Mouse (Mus musculus): ENCODE measurements around the gene Fmod.

Gene Fmod

DNA sequence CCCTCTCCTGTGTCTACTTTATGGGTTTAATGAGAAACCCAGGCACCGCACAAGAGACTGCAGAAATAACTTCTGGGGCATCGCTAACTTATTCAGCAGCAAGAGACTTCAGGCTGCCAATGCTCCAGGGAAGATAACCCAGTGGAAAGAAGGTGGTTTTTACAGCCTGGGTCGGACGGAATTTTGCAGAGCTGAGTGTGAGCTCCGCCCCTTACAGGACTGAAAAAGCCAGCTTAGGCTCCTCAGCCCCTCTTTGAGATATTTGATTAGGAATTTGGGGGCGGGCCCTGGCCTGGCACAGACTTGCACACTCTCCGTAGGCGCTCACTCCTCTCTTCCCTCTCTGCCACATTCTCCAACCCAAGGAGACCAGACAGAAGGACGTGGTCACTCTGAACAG, at the start of gene Fmod:
TSS of gene Fmod (plus strand) at position 83 of the 400 bp plus-strand sequence.
- DNase-seq (ENCODE audit: low read depth in 1 of 2, low spot score in 2 of 2), result no peak

DNA sequence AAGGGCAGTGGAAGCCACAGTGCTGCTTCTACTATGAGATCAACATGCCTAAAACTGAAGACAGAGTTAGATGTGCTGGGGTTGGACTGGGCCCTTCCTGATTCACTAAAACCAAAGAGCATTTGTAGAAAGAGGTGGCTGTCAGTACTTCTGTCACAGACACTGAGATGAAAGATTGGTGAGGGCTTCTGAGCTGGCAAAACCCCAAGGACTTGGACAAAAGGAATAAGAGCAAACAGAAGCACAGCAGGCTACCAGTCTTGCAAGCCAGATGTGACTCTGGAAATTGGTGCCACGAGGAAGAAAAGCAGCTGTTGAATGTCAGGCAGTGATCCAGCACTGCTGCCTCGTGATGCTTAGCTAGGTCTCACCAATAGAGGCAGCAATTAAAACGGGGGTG, 48.2 kb upstream of the Fmod start:
- DNase-seq (ENCODE audit: low read depth in 1 of 2, low spot score in 2 of 2), result no peak

DNA sequence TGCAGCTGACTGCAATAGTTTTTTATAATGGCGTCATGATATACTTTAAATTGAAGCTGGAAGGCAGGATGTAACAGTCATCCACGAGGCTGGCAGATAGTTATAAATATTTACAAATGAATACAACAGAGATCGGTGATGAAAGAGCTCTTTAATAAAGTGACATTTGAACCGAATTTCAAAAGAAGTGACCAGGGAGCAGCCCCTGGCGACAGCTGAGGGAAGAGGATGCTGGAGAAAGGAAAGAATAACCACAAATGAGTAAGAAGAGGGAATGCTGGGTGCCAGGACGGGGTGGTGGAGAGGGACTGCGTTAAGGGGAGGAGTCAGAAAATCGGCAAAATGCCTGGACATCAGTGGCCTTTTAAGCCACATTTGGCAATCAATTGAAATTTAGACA, 45.8 kb upstream of the Fmod start:
- DNase-seq (ENCODE audit: low read depth in 1 of 2, low spot score in 2 of 2), result no peak

DNA sequence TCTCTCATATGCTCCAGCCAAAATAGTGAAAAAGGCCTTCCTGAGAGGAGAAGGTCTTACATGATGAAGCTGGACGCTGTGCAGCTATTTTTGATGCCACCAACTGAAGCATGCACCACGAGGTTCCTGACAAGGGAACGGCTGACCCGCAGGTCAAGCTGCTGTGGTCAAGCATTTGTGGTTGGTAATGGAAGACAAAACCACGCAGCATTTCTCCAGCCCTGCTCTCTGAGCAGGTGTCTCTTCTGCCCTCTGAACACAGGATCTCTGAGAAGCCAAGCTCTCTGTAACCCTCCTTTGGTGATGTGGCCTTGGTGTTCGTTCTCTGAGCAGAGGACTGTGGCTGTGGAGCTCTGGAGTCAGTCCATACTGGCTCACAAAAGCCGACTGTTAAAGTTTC, 31.6 kb upstream of the Fmod start:
- no peak for DNase-seq (ENCODE audit: low read depth in 1 of 2, low spot score in 2 of 2)

DNA sequence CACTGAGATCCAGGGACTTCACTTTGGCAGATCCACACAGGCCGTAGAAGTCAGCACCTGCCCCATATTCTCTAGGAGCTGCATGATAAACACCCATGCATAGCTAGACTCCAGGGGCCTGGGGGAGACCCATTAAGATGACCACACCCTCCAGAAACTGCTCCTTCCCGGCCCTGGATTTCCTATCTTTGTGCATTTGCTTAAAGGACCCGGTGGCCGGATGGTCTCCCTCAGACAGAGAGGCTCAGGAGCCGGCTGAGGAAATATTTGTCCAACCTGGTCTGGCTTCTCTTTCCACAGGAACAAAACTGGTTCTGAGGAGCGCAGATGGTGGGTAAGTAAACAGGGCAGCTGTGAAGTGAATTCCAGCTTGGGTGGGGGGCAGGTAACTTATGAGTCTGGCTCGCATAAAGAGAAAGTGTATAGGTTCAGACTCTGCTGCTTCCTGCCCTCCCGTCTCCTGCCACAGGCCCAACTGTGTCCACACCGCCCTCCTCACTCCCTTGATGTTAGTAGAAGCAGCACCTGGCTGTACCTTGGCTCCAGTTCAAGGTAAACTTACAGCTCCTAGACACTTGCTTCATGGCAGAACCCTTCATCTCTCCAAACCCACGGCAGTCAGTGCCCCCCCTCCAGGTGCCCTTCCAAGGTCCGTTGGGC, 30.8 kb upstream of the Fmod start:
- no peak for DNase-seq (ENCODE audit: low read depth in 1 of 2, low spot score in 2 of 2)

DNA sequence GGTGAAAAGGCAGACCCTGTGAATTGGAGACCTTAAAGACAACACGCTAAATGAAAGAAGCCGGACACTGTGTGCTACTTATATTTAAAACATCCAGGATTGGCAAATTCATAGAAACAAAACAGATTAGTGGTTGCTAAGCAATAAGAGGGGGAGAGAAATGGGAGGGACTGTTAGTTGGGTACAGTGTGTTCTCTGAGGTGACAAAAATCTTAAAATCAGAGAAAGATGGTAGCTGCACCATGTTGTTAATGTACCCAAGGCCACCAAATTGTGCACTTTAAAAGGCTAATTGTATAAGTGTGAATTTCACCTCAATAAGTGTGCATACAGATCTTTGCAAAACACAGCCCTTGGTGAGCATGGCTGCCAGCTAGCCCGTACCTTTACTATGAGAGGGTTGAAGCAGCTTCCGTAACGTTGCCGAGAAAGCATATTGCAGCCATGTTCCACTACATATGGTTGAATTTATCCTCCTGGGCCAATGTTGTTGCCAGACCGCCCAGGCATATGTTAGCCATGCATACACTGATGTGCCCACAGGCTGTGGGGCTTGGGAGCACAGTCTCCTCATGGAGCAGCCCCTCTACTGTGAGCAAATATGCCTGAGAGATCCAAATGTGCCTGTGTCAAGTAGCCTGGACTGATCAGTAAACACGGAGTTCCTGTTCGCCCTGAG, 12.6 kb upstream of the Fmod start:
- DNase-seq (ENCODE audit: low read depth in 1 of 2, low spot score in 2 of 2), result no peak

DNA sequence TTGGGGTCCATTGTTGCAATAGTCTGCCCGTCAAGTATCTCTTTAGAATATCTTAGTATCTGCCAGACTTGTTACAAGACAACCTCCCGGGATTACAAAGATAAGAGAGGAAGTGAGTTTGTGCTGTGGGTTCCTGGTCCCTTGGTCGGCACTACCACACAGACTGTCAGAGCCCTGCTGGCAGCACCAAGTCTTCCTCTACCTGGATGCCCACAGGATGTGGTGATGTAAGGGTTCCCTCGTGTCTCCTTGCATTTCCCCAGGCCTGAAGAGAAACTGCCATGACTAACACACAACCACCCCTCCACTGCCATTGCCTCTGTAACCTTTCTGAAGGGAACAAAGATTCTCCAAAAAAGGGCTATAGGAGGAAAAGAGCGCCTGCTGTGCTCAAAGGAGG, 11.1 kb upstream of the Fmod start:
- DNase-seq (ENCODE audit: low read depth in 1 of 2, low spot score in 2 of 2), result no peak

DNA sequence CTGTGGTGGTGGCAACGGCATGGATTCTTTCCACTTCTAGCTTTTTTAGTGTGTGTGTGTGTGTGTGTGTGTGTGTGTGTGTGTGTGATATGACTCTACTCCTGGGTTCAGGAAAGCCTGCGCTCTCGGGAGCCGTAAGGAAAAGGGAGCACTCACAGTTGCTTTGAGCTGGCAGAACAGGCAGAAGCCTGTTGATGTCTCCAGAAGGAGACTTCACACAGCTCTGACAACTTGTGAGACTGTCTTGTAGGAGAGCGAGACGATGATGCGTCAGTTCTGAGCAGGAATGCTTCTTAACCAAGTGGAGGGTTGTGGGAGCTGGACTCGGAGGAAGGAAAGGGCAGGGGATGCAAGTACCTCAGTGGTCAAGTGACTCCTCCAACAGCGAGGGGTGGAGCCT, 10.3 kb upstream of the Fmod start:
- no peak for DNase-seq (ENCODE audit: low read depth in 1 of 2, low spot score in 2 of 2)

DNA sequence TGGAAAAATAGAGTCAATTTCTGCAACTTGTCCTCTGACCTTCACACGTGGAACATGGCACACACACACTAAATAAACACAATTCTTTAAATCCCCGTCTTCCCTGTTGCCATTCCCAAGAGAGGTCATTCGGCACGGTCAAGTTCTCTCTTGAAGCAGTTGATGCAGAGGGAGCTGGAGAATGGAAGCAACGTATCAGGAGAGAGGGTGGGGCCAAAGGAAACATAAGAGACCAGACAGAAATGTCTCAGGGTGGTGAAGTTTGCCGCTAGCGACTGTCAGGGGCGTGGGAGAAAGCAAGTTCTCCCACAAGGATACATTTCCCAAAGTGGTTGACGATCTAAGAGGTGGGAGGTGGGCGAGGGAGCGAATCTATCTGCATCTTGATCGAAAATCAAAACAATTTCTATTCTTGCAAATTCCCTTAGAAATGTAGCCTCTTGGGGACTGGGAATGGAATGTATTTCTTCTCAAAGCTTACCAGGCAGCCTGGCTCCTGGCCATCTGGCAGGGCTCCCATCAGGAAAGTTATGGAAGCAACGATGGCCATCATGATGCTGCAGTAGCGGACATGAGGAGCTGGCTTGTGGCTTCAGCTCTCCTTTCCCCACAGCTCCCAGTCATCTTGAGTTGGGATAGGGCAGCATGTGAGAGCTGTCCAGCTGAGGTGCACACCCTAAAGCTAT, 8.8 kb upstream of the Fmod start:
- no peak for DNase-seq (ENCODE audit: low read depth in 1 of 2, low spot score in 2 of 2)

DNA sequence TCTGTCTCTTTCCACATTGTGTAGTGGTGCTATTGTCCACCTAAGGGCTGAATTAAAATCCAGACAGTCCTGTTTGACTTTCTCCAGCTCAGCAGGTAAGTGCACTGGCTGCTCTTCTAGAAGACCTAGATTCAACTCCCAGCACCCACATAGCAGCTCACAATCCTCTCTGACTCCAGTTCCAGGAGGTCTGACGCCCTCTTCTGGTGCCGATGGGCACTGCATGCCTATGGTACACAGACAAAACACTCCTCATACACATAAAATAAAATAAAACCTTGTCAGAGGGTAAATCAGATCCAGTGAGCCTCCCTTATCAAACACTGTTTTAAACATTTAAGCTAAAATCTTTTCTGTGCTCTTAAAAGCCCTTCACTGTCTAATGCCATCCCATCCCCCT, 562 bp upstream of the Fmod start:
- DNase-seq (ENCODE audit: low read depth in 1 of 2, low spot score in 2 of 2), result no peak

DNA sequence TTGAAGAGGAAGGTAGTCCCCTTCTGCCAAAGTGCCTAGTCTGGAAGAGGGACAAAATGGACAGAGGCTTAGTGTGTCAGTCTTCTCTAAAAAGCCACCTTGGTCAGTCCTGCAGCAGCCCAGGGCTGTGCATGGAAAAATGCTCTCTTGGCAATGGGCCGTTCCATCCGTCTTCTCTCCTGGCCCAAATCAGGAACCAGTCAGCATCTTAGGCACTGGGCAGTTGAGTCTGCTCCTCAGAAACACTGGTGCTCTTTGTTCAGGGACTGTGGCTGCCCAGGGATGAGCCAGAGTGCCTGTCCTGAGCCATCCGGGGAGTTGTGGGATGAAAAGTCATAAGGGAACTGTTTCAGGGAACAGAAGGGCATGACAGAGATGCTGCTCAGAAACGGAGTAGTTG, 1.3 kb downstream of the Fmod start:
- DNase-seq (ENCODE audit: low read depth in 1 of 2, low spot score in 2 of 2), result no peak

DNA sequence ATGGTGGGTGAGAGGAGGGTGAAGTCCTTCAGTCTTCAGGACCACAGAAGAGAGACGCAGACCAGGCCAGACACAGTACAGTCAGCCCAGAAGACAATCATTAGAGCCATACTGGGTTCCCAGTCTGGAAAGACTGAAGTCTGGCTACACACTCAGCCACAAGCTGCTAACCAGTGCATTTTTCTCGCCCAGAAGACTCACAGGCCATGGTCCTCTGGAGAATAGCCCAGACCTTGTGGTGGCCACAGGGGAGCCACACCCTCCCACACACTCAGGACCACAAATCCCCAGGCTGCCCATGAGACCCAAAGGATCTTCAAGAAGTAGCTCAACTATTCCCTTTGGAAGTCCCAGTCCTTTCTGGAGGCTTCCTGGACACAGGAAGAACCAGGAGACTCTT, 2.3 kb downstream of the Fmod start:
- no peak for DNase-seq (ENCODE audit: low read depth in 1 of 2, low spot score in 2 of 2)

DNA sequence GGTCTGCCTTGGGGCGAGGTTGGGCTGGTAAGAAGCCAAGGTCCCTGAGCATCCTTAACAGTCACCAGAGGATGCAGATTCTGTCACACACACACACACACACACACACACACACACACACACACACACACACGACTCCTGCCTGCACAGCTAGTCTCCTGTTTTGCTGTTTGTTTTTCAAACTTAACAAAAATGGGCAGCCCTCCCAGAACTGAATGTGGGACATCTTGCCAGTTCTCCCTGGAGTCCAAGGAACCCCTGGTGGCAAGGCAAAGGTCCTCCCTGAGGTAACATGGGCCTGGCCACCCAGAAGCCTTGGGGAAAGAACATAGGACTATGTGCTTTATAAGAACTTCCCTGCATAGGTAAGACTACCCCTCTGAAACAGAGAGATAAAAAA, 4.8 kb downstream of the Fmod start:
- DNase-seq (ENCODE audit: low read depth in 1 of 2, low spot score in 2 of 2), result no peak

DNA sequence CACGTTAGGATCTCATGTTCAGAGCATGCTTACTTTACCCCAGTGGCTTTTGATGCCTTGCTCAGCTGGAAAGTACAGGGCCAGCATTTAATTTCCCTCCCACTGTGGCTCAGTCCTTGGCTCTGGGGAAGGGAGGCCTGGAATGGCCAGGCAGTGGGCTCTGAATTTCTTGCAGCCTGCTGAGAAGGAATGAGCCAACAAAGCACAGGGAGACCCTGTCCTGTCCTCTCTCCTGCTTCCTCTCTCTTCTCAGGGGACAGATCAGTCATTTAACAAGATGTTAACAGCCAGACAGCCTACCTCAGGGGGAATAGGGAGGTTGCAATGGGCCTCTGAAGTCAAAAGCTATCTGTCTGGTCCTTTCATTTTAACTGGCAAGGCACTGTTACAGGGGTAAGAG, 5.3 kb downstream of the Fmod start:
- DNase-seq (ENCODE audit: low read depth in 1 of 2, low spot score in 2 of 2), result no peak

DNA sequence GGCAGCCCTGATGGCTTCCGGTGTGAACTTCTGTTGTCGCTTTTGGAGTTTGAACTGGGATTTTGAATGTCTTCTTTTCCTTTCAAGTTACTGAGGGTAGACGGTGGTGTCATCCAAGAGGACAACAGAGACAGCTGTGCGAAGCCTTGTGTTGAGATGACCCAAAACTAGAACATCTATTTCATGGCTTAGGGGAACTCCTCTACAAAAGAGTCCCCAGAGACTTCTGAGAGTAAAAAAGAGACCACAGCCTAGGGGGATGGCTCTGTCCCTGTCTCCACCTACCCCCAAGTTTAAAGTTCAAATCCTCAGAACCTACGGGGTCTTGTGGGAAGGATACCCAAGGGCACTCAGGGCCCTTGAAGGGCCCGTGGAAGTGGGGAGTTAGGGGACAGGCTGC, 7.8 kb downstream of the Fmod start:
- no peak for DNase-seq (ENCODE audit: low read depth in 1 of 2, low spot score in 2 of 2)

DNA sequence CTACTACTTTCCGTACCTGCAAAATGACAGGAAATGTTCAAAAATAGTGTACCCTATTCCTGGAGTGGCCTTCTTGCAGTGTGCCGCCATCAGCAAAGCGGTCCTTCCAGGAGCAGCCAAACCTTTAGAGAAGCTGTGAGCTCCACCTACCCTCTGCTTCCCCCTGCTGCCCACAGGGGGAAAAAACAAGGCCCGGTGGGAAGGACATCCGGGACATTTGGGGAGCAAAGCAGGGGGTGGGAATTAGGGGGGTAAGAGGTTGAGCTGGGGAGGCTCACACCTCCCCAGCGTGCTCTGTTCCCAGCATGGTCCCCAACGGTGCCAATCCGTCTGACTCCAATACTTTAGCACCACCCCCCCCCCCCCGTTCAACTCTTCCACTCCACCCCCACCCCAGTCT, 8.9 kb downstream of the Fmod start:
- no peak for DNase-seq (ENCODE audit: low read depth in 1 of 2, low spot score in 2 of 2)

DNA sequence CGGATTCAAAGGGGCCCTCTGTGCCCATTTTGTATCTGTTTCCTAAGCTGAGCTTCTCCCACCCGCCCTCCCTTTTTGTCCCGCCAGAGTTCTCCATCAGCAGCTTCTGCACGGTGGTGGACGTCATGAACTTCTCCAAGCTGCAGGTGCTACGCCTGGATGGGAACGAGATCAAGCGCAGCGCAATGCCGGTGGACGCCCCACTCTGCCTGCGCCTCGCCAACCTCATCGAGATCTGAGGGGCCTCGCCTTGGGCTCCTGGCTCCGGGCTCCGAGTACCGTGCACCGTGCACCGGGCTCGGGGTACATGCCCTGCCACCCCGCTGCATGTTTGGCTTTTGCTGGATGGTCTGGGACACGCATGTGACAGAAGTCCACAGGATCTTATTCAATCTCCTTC, 9.3 kb downstream of the Fmod start:
- DNase-seq (ENCODE audit: low read depth in 1 of 2, low spot score in 2 of 2), result no peak

DNA sequence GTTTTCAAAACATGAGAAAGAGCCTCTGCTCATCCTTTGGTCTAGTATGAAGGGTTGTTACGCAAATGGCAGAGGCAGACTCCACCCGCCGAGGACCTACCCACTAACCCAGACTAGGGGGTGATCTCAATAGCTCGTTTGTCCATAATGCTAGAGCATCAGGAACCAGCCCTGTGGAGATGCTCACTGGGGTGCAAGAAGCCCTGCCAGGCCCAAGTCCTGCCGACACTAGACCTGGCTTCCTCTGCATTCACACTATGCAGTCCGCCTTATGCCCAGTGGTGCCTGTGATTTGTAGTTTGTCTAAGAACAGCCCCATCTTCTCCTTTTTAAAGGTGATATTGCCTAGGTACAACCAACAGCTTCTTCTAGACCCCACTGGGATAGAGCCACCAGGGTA, 10.4 kb downstream of the Fmod start:
- DNase-seq (ENCODE audit: low read depth in 1 of 2, low spot score in 2 of 2), result no peak

DNA sequence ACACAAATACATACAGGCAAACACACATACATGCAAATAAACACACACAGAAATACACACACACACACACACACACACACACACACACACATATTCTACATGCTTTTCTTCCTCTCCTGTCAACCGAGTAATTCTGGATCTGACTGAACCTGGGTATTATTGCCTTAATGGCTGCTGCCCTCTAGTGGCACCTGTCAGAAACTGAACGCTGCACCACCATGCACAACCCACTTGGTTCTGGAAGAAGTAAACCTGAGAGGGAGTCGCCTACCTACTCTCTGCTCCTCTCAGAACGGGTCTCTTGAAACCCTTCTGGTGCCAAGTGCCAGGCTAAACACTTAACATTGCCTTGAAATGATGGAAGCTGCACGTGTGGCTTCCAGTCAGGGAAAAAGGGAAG, 11.7 kb downstream of the Fmod start:
- peak in 1 of 2 experiments; percentile 43 for DNase-seq (ENCODE audit: low read depth in 1 of 2, low spot score in 2 of 2)

DNA sequence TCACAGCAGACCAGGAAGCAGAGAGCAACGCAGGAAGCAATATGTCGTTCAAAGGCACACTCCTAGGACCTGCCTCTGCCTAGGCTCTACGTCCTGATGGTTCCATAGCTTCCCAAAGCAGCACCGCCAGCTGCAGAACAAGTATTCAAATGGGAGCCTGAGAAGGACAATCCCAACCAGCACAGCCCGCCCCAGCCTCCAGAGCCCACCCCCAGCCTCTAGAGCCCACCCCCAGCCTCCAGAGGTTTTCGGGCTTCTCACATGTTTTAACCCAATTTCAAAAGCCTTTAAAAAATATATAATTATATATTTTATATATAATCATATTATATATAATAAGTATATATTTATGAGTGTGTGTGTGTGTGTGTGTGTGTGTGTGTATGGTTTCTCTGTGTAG, 12.5 kb downstream of the Fmod start:
- no peak for DNase-seq (ENCODE audit: low read depth in 1 of 2, low spot score in 2 of 2)

DNA sequence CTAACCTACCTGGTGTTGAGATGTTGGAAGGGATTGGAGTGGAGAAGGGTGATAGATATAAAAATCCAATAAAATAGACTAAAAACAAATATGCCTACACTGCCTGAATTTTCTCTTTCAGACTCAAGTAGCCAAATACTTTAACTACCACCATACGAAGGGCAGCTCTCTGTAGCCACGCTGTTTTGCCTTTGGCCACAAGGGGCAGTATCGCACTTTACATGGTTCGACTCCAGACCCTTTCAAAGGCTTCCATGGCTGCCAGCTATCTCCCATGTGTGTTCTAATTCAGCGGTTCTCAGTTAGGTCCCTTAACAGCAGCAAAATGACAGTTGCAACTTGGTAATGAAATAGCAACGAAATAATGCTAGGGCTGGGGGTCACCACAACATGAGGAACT, 16.2 kb downstream of the Fmod start:
- peak in 1 of 2 experiments; percentile 76 for DNase-seq (ENCODE audit: low read depth in 1 of 2, low spot score in 2 of 2)

DNA sequence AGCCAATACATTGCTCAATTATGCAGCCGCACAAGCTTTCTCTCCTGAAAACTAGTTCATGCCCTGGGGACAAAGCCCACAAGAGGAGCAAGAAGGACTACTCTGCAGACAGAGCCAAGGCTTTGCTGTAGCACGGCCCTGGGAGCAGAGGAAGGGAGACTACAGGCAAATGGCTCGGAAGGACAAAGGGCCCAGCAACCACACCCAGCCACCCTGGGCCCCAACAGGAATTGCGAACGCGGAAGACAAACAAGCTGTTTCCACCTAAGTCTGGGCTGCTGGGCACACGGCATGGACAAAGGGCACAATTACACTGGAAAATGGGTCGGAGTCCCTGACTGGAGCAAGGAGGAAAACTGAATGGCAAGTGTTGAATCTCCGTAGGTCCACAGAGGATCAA, 18.0 kb downstream of the Fmod start:
- no peak for DNase-seq (ENCODE audit: low read depth in 1 of 2, low spot score in 2 of 2)

All from monocyte, adult 2 months (primary cell).